Mouse (Mus musculus) neural tube, embryonic 10.5 days (tissue): ENCODE data around the gene Olfr1448.
"Not testable (repeated sequence)": the region's sequence is repeated elsewhere in the genome, so short reads cannot be mapped to it uniquely, and the experiment has no call there.

Experiments
- DNase-seq: peaks from one replicate; pipeline ENCODE4 v3.0.0-alpha.2; 2017; ENCODE audit warnings: low spot score; ENCODE audit errors: extremely low spot score

Gene Olfr1448

GRCm38 (mm10) chr19:12924319-12924718 lies at the start of gene Olfr1448:
Gene Olfr1448 (minus strand): TSS chr19:12924419.
- no peak for DNase-seq

DNA sequence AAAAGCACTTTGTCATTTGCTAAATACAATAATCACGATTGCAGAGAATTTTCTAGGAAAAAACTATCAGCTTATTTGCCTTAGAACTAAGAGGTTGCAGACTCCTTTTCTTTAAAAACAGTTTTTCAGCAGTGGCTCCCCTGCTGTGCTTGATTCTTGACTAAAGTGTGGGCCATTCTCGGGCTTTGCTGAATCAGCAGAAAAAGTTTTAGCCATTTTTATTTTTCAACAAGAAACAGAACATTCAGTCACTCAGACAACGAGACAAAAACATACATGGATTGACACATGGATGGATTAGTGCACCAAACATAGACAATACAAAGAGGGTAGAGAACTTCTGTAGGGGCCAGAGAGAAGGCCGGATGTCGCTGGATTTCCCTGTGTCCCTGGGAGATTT lies 45.9 kb upstream of the Olfr1448 start:
- not testable (repeated sequence) for DNase-seq

GRCm38 (mm10) chr19:12949958-12950357 lies 25.7 kb upstream of the Olfr1448 start, which contains the start of gene Olfr1450:
Gene Olfr1450 (plus strand): TSS chr19:12950258.
- DNase-seq = no peak

GRCm38 (mm10) chr19:12930540-12930939 lies 6.3 kb upstream of the Olfr1448 start, which contains the start of gene Olfr1449:
Gene Olfr1449 (plus strand): TSS chr19:12930840.
- no peak for DNase-seq

DNA sequence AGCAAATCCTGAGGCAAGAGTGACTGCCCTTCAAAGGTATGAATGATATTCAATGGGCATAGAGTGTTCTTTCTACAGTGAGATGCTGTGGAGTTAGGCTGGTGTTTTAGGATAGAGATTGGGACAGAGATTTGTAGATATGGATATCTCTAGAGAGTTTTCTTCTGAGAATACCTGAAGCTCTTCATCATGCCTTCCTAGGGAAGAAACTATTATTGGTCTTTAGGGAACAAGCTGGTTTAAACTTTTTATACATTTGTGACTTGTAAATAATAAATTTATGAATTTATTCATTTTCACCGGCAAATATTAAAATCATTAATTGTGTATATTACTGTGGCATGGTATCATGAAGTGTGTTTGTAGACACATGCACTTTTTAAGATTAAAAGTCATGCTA lies 20.6 kb downstream of the Olfr1448 start, which contains the start of gene Olfr1447:
Olfr1447 (minus strand) TSS at position 101 of the 400 bp plus-strand sequence.
- no peak for DNase-seq

- no peak for DNase-seq
Measured at GRCm38 (mm10) chr19:12893424-12893823, 30.8 kb downstream of the Olfr1448 start, which contains the start of gene Olfr1446. Gene Olfr1446 (minus strand): TSS chr19:12893524.

DNA sequence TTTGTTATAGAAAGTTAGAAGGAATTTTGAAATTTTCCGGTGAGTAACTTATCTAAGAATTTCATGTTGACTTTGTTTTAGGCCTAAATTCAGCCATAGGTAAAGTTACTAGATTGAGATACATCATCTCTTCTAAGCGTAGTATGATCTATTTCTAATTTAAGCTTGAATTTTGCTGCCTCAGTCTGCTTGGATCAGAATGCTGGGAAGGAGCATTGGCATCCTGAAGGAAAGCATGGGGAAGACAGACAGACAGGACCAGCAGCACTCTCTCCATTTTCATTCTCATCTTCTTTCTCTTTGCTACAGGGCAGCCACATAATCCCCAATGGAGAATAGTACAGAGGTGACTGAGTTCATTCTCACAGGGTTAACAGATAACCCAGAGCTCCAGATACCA lies 40.7 kb downstream of the Olfr1448 start, which contains the start of gene Olfr1445:
Olfr1445 (plus strand) TSS at position 301 of the 400 bp plus-strand sequence.
- DNase-seq = no peak
